In genomic region chr7:5083325-5084105, GRCm38 (mm10) we compare ENCODE assay signal across 14 mouse cellular contexts. TPM values are rescaled to one million over a fixed set of nuclear protein-coding genes. Genes with fewer than 3 reads are reported as not detected.
DNase-seq lines count a peak whose midpoint lies in the region; ATAC-seq lines count a peak whose summit lies in the region.
"Had no signal": no experiment of that assay in that cellular context is flagged by ENCODE, and none has a peak within 500 bp of the region (broad histone marks: within the 10 kb centered on the region; RNA-seq: fewer than 3 reads in every experiment).

No protein-coding gene starts in this region.

- peaks cover 77% of the 10 kb centered on the region for H3K36me3 ChIP-seq in liver, embryonic 12.5 days
- peaks cover 23% of the 10 kb centered on the region for H3K36me3 ChIP-seq in stomach, embryonic 15.5 days

- 79% methylated on average over 18 of the region's 18 CpGs for WGBS in liver, embryonic 12.5 days (ENCODE audit: insufficient replicate concordance)
- WGBS in stomach, embryonic 15.5 days, result 84% methylated on average over 18 of the region's 18 CpGs

- ATAC-seq in liver, embryonic 12.5 days, result no peak
- no peak for ATAC-seq in stomach, embryonic 15.5 days (ENCODE audit: insufficient read depth, low FRiP score, low read depth)

- peak overlapping the region; percentile 36; the same call in 1 of the 2 replicates for H3K27ac ChIP-seq in liver, embryonic 12.5 days
- 0 out of 2 replicates have a peak overlapping the region, but pooled peaks have one; percentile 21 for H3K27ac ChIP-seq in stomach, embryonic 15.5 days
- H3K27ac ChIP-seq: lung, embryonic 15.5 days had no signal

- peak; percentile 40 for DNase-seq in adrenal gland, postnatal 14 days
- DNase-seq in adrenal gland, adult 2 months, result no peak
- DNase-seq in lung, postnatal 25 days (ENCODE audit: low spot score), result peak; percentile 34
- DNase-seq in lung, postnatal 10 days, result no peak
- DNase-seq in cerebellum, postnatal 14 days, result no peak
- DNase-seq in urinary bladder, postnatal 36 days (ENCODE audit: low spot score in 2 of 2), result no peak
- DNase-seq: heart, postnatal 14 days; thymus, postnatal 14 days had no signal

- peak overlapping the region; percentile 87 for H3K4me2 ChIP-seq in liver, embryonic 12.5 days
- H3K4me2 ChIP-seq in stomach, embryonic 15.5 days, result no peak overlapping the region
- H3K4me2 ChIP-seq: lung, embryonic 15.5 days had no signal

- no peaks in the 10 kb centered on the region for H3K9me3 ChIP-seq in liver, embryonic 12.5 days (replicated peaks)
- H3K9me3 ChIP-seq in stomach, embryonic 15.5 days, result no peaks in the 10 kb centered on the region
- H3K9me3 ChIP-seq: lung, embryonic 15.5 days had no signal

- no peaks in the 10 kb centered on the region for H3K27me3 ChIP-seq in liver, embryonic 12.5 days (replicated peaks)
- H3K27me3 ChIP-seq in stomach, embryonic 15.5 days (replicated peaks), result no peaks in the 10 kb centered on the region
- H3K27me3 ChIP-seq: lung, embryonic 15.5 days had no signal

- 0 out of 2 replicates have a peak overlapping the region, but pooled peaks have one; percentile 2 for H3K4me3 ChIP-seq in liver, embryonic 12.5 days
- H3K4me3 ChIP-seq in stomach, embryonic 15.5 days (replicated peaks), result no peak overlapping the region
- H3K4me3 ChIP-seq: lung, embryonic 15.5 days had no signal

- H3K4me1 ChIP-seq in liver, embryonic 12.5 days, result peaks cover 75% of the 10 kb centered on the region
- peaks cover 12% of the 10 kb centered on the region for H3K4me1 ChIP-seq in stomach, embryonic 15.5 days

- no peak overlapping the region for H3K9ac ChIP-seq in liver, embryonic 12.5 days
- no peak overlapping the region for H3K9ac ChIP-seq in stomach, embryonic 15.5 days
- H3K9ac ChIP-seq: lung, embryonic 15.5 days had no signal

RNA-seq across cellular contexts. Expression of gene Epn1, which starts 3.5 kb away (rescaled TPM):
- total RNA-seq in adrenal gland, postnatal 14 days (2021), result 145 and 155 TPM in 2 replicates
- total RNA-seq in adrenal gland, adult 2 months (2021), result 100 to 1,000 TPM; 114 to 169 TPM
- 291 and 321 TPM in 2 replicates for polyA plus RNA-seq in adrenal gland, adult 2 months (2012; rRNA removed)
- 66.2 and 69.1 TPM in 2 replicates for polyA plus RNA-seq in liver, embryonic 12.5 days (2016; fragmentation: Nextera tagmentation; extraction: Ambion mirVana)
- 54.5 and 59.6 TPM in 2 replicates for polyA plus RNA-seq in stomach, embryonic 15.5 days (2015; fragmentation: Nextera tagmentation; extraction: Ambion mirVana)

RNA-seq across cellular contexts. Expression of gene U2af2, which starts 21.6 kb away (rescaled TPM):
- 166 and 184 TPM in 2 replicates for total RNA-seq in adrenal gland, postnatal 14 days (2021)
- 100 to 1,000 TPM; 157 to 168 TPM for total RNA-seq in adrenal gland, adult 2 months (2021)
- 126 and 150 TPM in 2 replicates for polyA plus RNA-seq in adrenal gland, adult 2 months (2012; rRNA removed)
- polyA plus RNA-seq in liver, embryonic 12.5 days (2016; fragmentation: Nextera tagmentation; extraction: Ambion mirVana), result 97.6 and 109 TPM in 2 replicates
- 118 and 124 TPM in 2 replicates for polyA plus RNA-seq in stomach, embryonic 15.5 days (2015; fragmentation: Nextera tagmentation; extraction: Ambion mirVana)

RNA-seq across cellular contexts. Expression of gene Zfp580, which starts 32.2 kb away (rescaled TPM):
- total RNA-seq in adrenal gland, postnatal 14 days (2021), result 10.0 and 12.9 TPM in 2 replicates
- 10 to 100 TPM in 1 of 2 experiments, 1 to 10 TPM in 1; 5.6 to 10.4 TPM for total RNA-seq in adrenal gland, adult 2 months (2021)
- 46.5 and 61.0 TPM in 2 replicates for polyA plus RNA-seq in adrenal gland, adult 2 months (2012; rRNA removed)
- 5.2 and 5.6 TPM in 2 replicates for polyA plus RNA-seq in liver, embryonic 12.5 days (2016; fragmentation: Nextera tagmentation; extraction: Ambion mirVana)
- polyA plus RNA-seq in stomach, embryonic 15.5 days (2015; fragmentation: Nextera tagmentation; extraction: Ambion mirVana), result 27.7 and 28.6 TPM in 2 replicates

RNA-seq across cellular contexts. Expression of gene Rfpl4, which starts 33.2 kb away (rescaled TPM):
- not detected in 2 replicates for total RNA-seq in adrenal gland, postnatal 14 days (2021)
- total RNA-seq in adrenal gland, adult 2 months (2021), result under 1 TPM in 1 of 2 experiments, not detected in 1; 0.59 TPM
- not detected in 2 replicates for polyA plus RNA-seq in adrenal gland, adult 2 months (2012; rRNA removed)
- not detected in 2 replicates for polyA plus RNA-seq in liver, embryonic 12.5 days (2016; fragmentation: Nextera tagmentation; extraction: Ambion mirVana)
- polyA plus RNA-seq in stomach, embryonic 15.5 days (2015; fragmentation: Nextera tagmentation; extraction: Ambion mirVana), result not detected in 2 replicates
- total RNA-seq: adrenal gland, postnatal 4 days; gastrocnemius, adult 8-10 months; heart, postnatal 14 days had no signal
- polyA plus RNA-seq: cortical plate, adult 2 months; lung, embryonic 15.5 days had no signal

RNA-seq across cellular contexts. Expression of gene Rasl2-9, which starts 42.2 kb away (rescaled TPM):
- total RNA-seq in adrenal gland, postnatal 14 days (2021), result 1.7 and 2.1 TPM in 2 replicates
- total RNA-seq in adrenal gland, adult 2 months (2021), result 1 to 10 TPM in 1 of 2 experiments, under 1 TPM in 1; 0.86 to 2.9 TPM
- 0.15 and 0.33 TPM in 2 replicates for polyA plus RNA-seq in adrenal gland, adult 2 months (2012; rRNA removed)
- 0.38 TPM in 1 of 2 replicates, not detected in the other for polyA plus RNA-seq in liver, embryonic 12.5 days (2016; fragmentation: Nextera tagmentation; extraction: Ambion mirVana)
- polyA plus RNA-seq in stomach, embryonic 15.5 days (2015; fragmentation: Nextera tagmentation; extraction: Ambion mirVana), result 0.30 and 0.55 TPM in 2 replicates

Comparison
In these comparisons a context has a peak if more than half of its experiments do, and no peak if none do; other contexts are left out.
1. DNase-seq: peak in adrenal gland, postnatal 14 days (single experiment) and lung, postnatal 25 days (single experiment); none in adrenal gland, adult 2 months (single experiment), lung, postnatal 10 days (single experiment), cerebellum, postnatal 14 days (0 of 2) and urinary bladder, postnatal 36 days (0 of 2).